Mouse (Mus musculus) ovary, postnatal 36 days (tissue): ENCODE measurements at regions not wholly inside any gene's neighbourhood (a gene's known extent, or its start where the extent isn't known, plus 50 kb on each side); places are given as distances from the start of the nearest gene placed in this dataset.
A peak's percentile ranks its signal among the peaks of the same experiment; 100 is the strongest.

ENCODE experiments used
- DNase-seq: peaks from one replicate; pipeline ENCODE4 v3.0.0; 2022; ENCODE audit warnings: low spot score, mixed read lengths

- no peak for DNase-seq
These were observed 103.2 kb downstream of the Fam168b start for GRCm38 (mm10) chr1:34739621-34740020.

- DNase-seq = no peak
These were observed 102.0 kb downstream of the Fam168b start for GRCm38 (mm10) chr1:34740891-34741290.

- no peak for DNase-seq
These were observed 100.6 kb downstream of the Fam168b start for GRCm38 (mm10) chr1:34742234-34742633.

GRCm38 (mm10) chr1:34745881-34746280 is 97.0 kb downstream of the Fam168b start:
- no peak for DNase-seq

GRCm38 (mm10) chr1:34749161-34750040 is 93.5 kb downstream of the Fam168b start:
- DNase-seq = no peak

GRCm38 (mm10) chr1:34750061-34751054 is 92.5 kb downstream of the Fam168b start:
- DNase-seq = peak; percentile 5

GRCm38 (mm10) chr1:34751128-34751527 is 91.7 kb downstream of the Fam168b start:
- DNase-seq = no peak

- no peak for DNase-seq
These were observed 89.3 kb downstream of the Fam168b start for GRCm38 (mm10) chr1:34753581-34753980.

GRCm38 (mm10) chr1:34760547-34760946 is 82.3 kb downstream of the Fam168b start:
- no peak for DNase-seq

- no peak for DNase-seq
These were observed 81.4 kb downstream of the Fam168b start for GRCm38 (mm10) chr1:34761436-34761835.

GRCm38 (mm10) chr1:34761870-34762269 is 81.0 kb downstream of the Fam168b start:
- DNase-seq = no peak
